8 mouse cellular contexts compared by ENCODE assay signal in genomic region chr7:45830427-45831127, GRCm38 (mm10). TPM values are rescaled to one million over a fixed set of nuclear protein-coding genes. Genes with fewer than 3 reads are reported as not detected.
A peak's percentile ranks its signal among the peaks of the same experiment; 100 is the strongest.
DNase-seq lines count a peak whose midpoint lies in the region; ATAC-seq and TF ChIP-seq lines count a peak whose summit lies in the region.

TSS of gene Grwd1 (minus strand) at chr7:45830944.

- peak within 1 kb of the TSS; percentile 68 for H3K9ac ChIP-seq in embryonic facial prominence, embryonic 12.5 days
- peak within 1 kb of the TSS; percentile 69 for H3K9ac ChIP-seq in limb, embryonic 12.5 days (replicated peaks)
- peak within 1 kb of the TSS; percentile 52 for H3K9ac ChIP-seq in midbrain, embryonic 15.5 days

- no peaks in the 10 kb centered on the region for H3K9me3 ChIP-seq in embryonic facial prominence, embryonic 12.5 days
- no peaks in the 10 kb centered on the region for H3K9me3 ChIP-seq in limb, embryonic 12.5 days
- no peaks in the 10 kb centered on the region for H3K9me3 ChIP-seq in midbrain, embryonic 15.5 days

- peak within 1 kb of the TSS; percentile 84 for H3K4me2 ChIP-seq in embryonic facial prominence, embryonic 12.5 days (replicated peaks)
- peak within 1 kb of the TSS; percentile 87 for H3K4me2 ChIP-seq in limb, embryonic 12.5 days
- H3K4me2 ChIP-seq in midbrain, embryonic 15.5 days = peak within 1 kb of the TSS; percentile 77

- DNase-seq in 3134 (ENCODE audit: extremely low read depth, insufficient read length, low spot score) = peak; percentile 81
- peak; percentile 81 for DNase-seq in adrenal gland, postnatal 25 days
- DNase-seq in heart, adult 18-20 months = peak; percentile 88 to 94
- DNase-seq in kidney, adult 2 months = peak; percentile 93
- peak; percentile 78 to 89 for DNase-seq in spleen, adult 2 months (ENCODE audit: low read depth in 1 of 2, low spot score in 2 of 2)

- H3K4me3 ChIP-seq in embryonic facial prominence, embryonic 12.5 days = peak within 1 kb of the TSS; percentile 87
- H3K4me3 ChIP-seq in kidney, adult 2 months (ENCODE audit: insufficient read depth, low read depth, low read length) = peak within 1 kb of the TSS; percentile 100
- H3K4me3 ChIP-seq in limb, embryonic 12.5 days (replicated peaks) = peak within 1 kb of the TSS; percentile 92
- peak within 1 kb of the TSS; percentile 77 for H3K4me3 ChIP-seq in midbrain, embryonic 15.5 days
- peak within 1 kb of the TSS; percentile 93 for H3K4me3 ChIP-seq in spleen, adult 2 months (ENCODE audit: extremely low read depth, insufficient read depth, insufficient read length)

- no peak for TF ChIP-seq POLR2A in kidney, adult 2 months (IDR thresholded peaks at IDR 0.05; ENCODE audit: low read depth, low read length)
- peak; percentile 17; the same call in 1 of the 2 replicates for TF ChIP-seq POLR2A in spleen, adult 2 months (IDR thresholded peaks at IDR 0.05; ENCODE audit: low read depth, low read length)

- no peak for TF ChIP-seq CTCF in kidney, adult 2 months (conservative IDR thresholded peaks at IDR 0.05; ENCODE audit: insufficient read depth, insufficient read length, low read depth, low read length)
- TF ChIP-seq CTCF in spleen, adult 2 months (IDR thresholded peaks at IDR 0.05; ENCODE audit: extremely low read depth, insufficient read depth, insufficient read length, insufficient replicate concordance) = no peak

- peak; percentile 77 for ATAC-seq in embryonic facial prominence, embryonic 12.5 days (ENCODE audit: insufficient number of reproducible peaks, insufficient read depth, low FRiP score, low TSS enrichment)
- peak; percentile 84 for ATAC-seq in limb, embryonic 12.5 days (ENCODE audit: insufficient number of reproducible peaks, insufficient read depth, low FRiP score, low TSS enrichment, low read depth)
- ATAC-seq in midbrain, embryonic 15.5 days (replicated peaks) = peak; percentile 94

- peaks cover 47% of the 10 kb centered on the region for H3K27me3 ChIP-seq in embryonic facial prominence, embryonic 12.5 days
- H3K27me3 ChIP-seq in kidney, adult 2 months (replicated peaks; ENCODE audit: control insufficient read depth, insufficient read depth, low read length) = peaks cover 4% of the 10 kb centered on the region
- H3K27me3 ChIP-seq in limb, embryonic 12.5 days = peaks cover 47% of the 10 kb centered on the region
- H3K27me3 ChIP-seq in midbrain, embryonic 15.5 days (replicated peaks) = peaks cover 40% of the 10 kb centered on the region
- peaks cover 21% of the 10 kb centered on the region for H3K27me3 ChIP-seq in spleen, adult 2 months (ENCODE audit: control insufficient read depth, insufficient read depth, low read length)

- under 1% methylated on average over 35 of the region's 35 CpGs for WGBS in embryonic facial prominence, embryonic 12.5 days
- under 1% methylated on average over 35 of the region's 35 CpGs for WGBS in kidney, adult 2 months
- WGBS in limb, embryonic 12.5 days = under 1% methylated on average over 35 of the region's 35 CpGs
- under 1% methylated on average over 35 of the region's 35 CpGs for WGBS in midbrain, embryonic 15.5 days
- 0% methylated on average over 35 of the region's 35 CpGs for WGBS in spleen, adult 2 months

- H3K27ac ChIP-seq in embryonic facial prominence, embryonic 12.5 days = 0 out of 2 replicates have a peak within 1 kb of the TSS, but pooled peaks have one; percentile 13
- peak within 1 kb of the TSS; percentile 99 for H3K27ac ChIP-seq in kidney, adult 2 months (ENCODE audit: insufficient read depth, low read depth, low read length)
- no peak within 1 kb of the TSS for H3K27ac ChIP-seq in limb, embryonic 12.5 days
- H3K27ac ChIP-seq in midbrain, embryonic 15.5 days = peak within 1 kb of the TSS; percentile 90
- 0 out of 2 replicates have a peak within 1 kb of the TSS, but pooled peaks have one; percentile 15 for H3K27ac ChIP-seq in spleen, adult 2 months (ENCODE audit: insufficient read depth, low read length)

- peaks cover 25% of the 10 kb centered on the region for H3K4me1 ChIP-seq in embryonic facial prominence, embryonic 12.5 days
- H3K4me1 ChIP-seq in kidney, adult 2 months (ENCODE audit: control insufficient read depth, insufficient read depth, low read length) = peaks cover 5% of the 10 kb centered on the region; the same call in 1 of the 2 replicates
- H3K4me1 ChIP-seq in limb, embryonic 12.5 days (replicated peaks) = peaks cover 18% of the 10 kb centered on the region
- peaks cover 28% of the 10 kb centered on the region for H3K4me1 ChIP-seq in midbrain, embryonic 15.5 days
- H3K4me1 ChIP-seq in spleen, adult 2 months (ENCODE audit: control insufficient read depth, insufficient read depth, insufficient read length) = peaks cover 11% of the 10 kb centered on the region

- peaks cover 36% of the 10 kb centered on the region for H3K36me3 ChIP-seq in embryonic facial prominence, embryonic 12.5 days
- no peaks in the 10 kb centered on the region for H3K36me3 ChIP-seq in kidney, adult 2 months (ENCODE audit: control insufficient read depth, insufficient read depth, low read length)
- peaks cover 39% of the 10 kb centered on the region for H3K36me3 ChIP-seq in limb, embryonic 12.5 days
- H3K36me3 ChIP-seq in midbrain, embryonic 15.5 days (replicated peaks) = peaks cover 23% of the 10 kb centered on the region
- peaks cover 16% of the 10 kb centered on the region for H3K36me3 ChIP-seq in spleen, adult 2 months (ENCODE audit: control insufficient read depth, insufficient read depth, low read length)

RNA-seq across cellular contexts. Expression of gene Grwd1, which starts in this region (rescaled TPM):
- 22.3 and 26.6 TPM in 2 replicates for total RNA-seq in adrenal gland, postnatal 25 days (2021)
- 75.6 and 76.3 TPM in 2 replicates for polyA plus RNA-seq in embryonic facial prominence, embryonic 12.5 days (2016; fragmentation: Nextera tagmentation; extraction: Ambion mirVana)
- total RNA-seq in heart, adult 18-20 months (2021) = 10 to 100 TPM; 15.0 to 15.2 TPM
- 12.3 and 12.9 TPM in 2 replicates for polyA plus RNA-seq in kidney, adult 2 months (2012; rRNA removed)
- polyA plus RNA-seq in limb, embryonic 12.5 days (2016; fragmentation: Nextera tagmentation; extraction: Ambion mirVana) = 75.4 and 78.0 TPM in 2 replicates
- 40.5 and 44.2 TPM in 2 replicates for polyA plus RNA-seq in midbrain, embryonic 15.5 days (2015; fragmentation: Nextera tagmentation; extraction: Ambion mirVana)
- polyA plus RNA-seq in spleen, adult 2 months (2012; rRNA removed) = 15.2 and 17.1 TPM in 2 replicates
